Mouse (Mus musculus) thymus, adult 2 months (tissue): Measurements from ENCODE around the gene Orc3.

Experiments
- CTCF ChIP-seq: fragments of 200-500 bp; IDR thresholded peaks from 2 replicates; pipeline ENCODE4 v1.5.1; 2012; ENCODE audit warnings: mild to moderate bottlenecking, control low read depth, low read length, moderate library complexity, borderline replicate concordance; ENCODE audit not compliant: control insufficient read depth, poor library complexity, insufficient read depth; ENCODE audit errors: extremely low read depth
- POLR2A ChIP-seq: fragments of 200-500 bp; IDR thresholded peaks from 2 replicates; pipeline ENCODE4 v1.6.1; 2012; ENCODE audit warnings: mild to moderate bottlenecking, low read length, control low read depth, moderate library complexity; ENCODE audit not compliant: control insufficient read depth, poor library complexity, insufficient read depth; ENCODE audit errors: extremely low read depth

DNA sequence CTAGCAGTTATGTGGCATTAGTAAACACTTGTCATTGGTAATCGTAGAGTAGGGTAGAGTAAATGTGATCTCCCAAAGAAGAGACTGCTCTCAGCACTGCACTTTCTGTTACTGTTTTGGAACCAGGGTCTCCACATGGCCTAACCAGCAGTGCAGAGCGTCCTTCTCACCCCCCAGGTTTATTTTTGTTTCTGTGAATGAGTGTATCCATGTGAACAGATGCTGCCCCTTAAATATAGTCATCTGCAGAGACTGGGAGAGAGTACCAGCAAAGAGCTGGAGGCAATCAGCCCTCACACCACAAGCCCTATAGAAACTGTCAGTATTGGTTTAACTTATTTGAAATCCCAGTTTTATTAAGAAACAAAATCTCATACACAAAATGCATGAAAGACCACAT, 41.9 kb downstream of the Orc3 start:
- no peak for TF ChIP-seq CTCF
- no peak for TF ChIP-seq POLR2A
